Mouse (Mus musculus): Measurements from ENCODE around the gene Tgfa.

DNA sequence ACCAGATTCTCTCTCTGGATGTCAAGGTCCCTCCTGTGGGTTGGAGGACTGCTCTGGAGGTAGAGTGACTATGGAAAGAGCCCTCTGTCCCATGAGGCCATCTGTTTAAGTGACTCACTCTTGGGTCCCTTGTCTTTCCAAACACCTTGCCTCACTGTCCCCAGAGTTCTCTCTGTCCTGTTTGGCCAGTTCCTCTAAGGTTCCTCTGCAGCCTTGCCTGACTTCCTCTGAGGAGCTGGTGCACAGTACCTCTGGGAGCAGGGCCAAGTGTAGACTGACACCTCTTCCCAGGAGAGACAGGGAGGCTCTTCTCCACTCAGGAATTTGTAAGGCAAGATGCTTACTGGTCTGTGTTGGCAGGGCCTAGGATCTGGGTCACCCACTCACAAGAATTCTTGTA, 30.6 kb downstream of the Tgfa start:
- TF ChIP-seq ZC3H11A (IDR thresholded peaks at IDR 0.05; ENCODE audit: low read depth, low read length) = no peak
- TF ChIP-seq CHD2 (IDR thresholded peaks at IDR 0.05; ENCODE audit: low read length) = no peak
- no peak for TF ChIP-seq UBTF (IDR thresholded peaks at IDR 0.05; ENCODE audit: borderline replicate concordance, insufficient read depth, low read depth, low read length)
- TF ChIP-seq POLR2A (IDR thresholded peaks at IDR 0.05; ENCODE audit: control insufficient read depth in 1 of 2, insufficient read depth in 1 of 2, low read depth in 1 of 2, low read length in 2 of 2, poor library complexity in 1 of 2) = no peak
- no peak for TF ChIP-seq MAX (IDR thresholded peaks at IDR 0.05; ENCODE audit: low read length)
- no peak for TF ChIP-seq RCOR1 (IDR thresholded peaks at IDR 0.05; ENCODE audit: low read depth, low read length)
- no peak for TF ChIP-seq SIN3A (IDR thresholded peaks at IDR 0.05; ENCODE audit: low read length)
- no peak for TF ChIP-seq CTCF (IDR thresholded peaks at IDR 0.05 in 2 of 3, conservative IDR thresholded peaks at IDR 0.05 in 1 of 3; ENCODE audit: control insufficient read depth in 1 of 3, insufficient read depth in 1 of 3, low read depth in 2 of 3, low read length in 3 of 3, poor library complexity in 1 of 3, severe bottlenecking in 1 of 3)
- no peak for TF ChIP-seq ETS1 (IDR thresholded peaks at IDR 0.05; ENCODE audit: low read depth, low read length)
- no peak for TF ChIP-seq NELFE (IDR thresholded peaks at IDR 0.05; ENCODE audit: low read depth, low read length)
- no peak for TF ChIP-seq TCF12 (IDR thresholded peaks at IDR 0.05; ENCODE audit: low read depth, low read length)
- TF ChIP-seq MEF2A (IDR thresholded peaks at IDR 0.05; ENCODE audit: extremely low read depth, insufficient replicate concordance, low read depth, low read length, poor library complexity, severe bottlenecking) = no peak

All from MEL (cell line).